Mouse (Mus musculus) lung, postnatal 36 days (tissue): Measurements from ENCODE around the gene Cd7.

Experiments used
- DNase-seq: peaks from one replicate; pipeline ENCODE4 v3.0.0; 2022; ENCODE audit warnings: mixed read lengths

Cd7 gene

DNA sequence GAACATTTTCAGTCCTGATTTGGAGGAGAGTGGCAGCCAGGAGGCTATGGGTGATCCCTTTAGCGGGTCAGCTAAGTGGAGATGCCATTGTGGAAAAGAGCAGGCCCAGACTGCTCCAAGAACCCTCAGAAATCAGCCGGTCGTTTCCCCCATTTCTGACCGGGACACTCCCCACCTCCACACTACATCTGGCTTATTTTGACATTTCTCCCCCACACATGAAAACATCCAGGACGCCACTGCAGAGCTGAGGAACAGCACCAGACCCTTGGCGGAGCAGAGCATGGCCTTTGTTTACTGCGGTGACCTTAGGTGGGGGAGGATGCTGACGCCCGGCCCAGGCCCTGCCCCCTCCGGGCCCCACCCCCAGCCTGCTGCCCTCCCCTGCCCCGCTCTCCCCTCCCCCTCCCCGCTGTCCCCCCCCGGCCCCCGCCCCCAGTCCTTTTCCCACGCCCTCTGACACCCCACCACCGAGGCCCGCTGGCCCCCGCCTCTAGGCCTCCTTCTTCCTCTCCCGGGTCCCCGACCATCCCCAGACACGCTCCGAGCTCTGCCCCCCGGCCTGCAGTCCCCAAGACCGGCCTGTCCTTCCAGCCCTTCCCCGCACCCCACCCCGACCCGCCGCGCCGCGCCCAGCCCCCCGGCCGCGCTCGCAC lies 49.0 kb downstream of the Cd7 start:
- DNase-seq = peak; percentile 67

DNA sequence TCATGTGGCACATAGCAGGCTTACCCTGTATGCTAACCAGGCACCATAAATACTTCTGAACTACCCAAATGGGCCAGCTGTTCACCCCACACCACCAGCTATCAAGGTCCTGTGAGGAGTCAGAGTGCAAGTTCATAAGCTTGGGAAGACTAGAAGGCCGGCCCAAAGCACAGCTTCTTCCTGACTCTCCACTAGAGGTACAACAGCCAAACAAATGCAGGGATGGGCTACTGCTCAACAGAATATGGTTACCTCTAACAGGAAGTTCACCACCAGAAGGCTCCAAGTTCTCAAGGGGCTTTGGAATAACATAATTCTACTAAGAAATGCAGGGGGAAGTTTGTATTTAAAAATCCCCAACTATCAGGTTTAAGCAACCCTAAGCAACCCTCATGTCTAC lies 49.7 kb downstream of the Cd7 start:
- peak; percentile 18 for DNase-seq

GRCm38 (mm10) chr11:120988410-120988809 lies 50.8 kb downstream of the Cd7 start:
- no peak for DNase-seq

DNA sequence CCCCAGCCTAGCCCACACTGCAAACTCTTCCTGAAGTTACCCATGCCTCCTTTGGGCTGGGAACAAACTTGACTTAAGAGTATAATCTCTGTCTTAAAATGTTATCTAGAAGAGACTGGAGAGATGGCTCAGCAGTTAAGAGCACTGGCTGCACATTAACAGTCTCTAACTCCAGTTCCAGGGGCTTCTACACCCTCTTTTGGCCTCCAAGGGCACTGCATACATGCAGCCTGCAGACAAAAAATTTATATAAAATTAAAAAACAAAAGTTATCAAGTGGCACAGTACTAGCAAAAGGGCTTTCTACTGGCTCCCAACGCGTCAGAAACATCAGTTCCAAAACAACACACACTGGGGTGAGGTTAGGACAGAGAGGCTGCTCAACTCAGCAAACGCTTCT lies 51.6 kb downstream of the Cd7 start:
- DNase-seq = no peak
